Mouse (Mus musculus) heart, embryonic 14.5 days (tissue): Measurements from ENCODE around the gene Adck1. TPM values are rescaled to one million over a fixed set of nuclear protein-coding genes. Genes with fewer than 3 reads are reported as not detected.

Experiments
- ATAC-seq: fragments of 200-750 bp; cut with Nextera tagmentation; 2 replicates; pipeline ENCODE4 v1.8.0; 2017; ENCODE audit warnings: low read depth, moderate TSS enrichment; ENCODE audit not compliant: insufficient number of reproducible peaks, insufficient read depth, low FRiP score
- H3K27ac ChIP-seq, 2 experiments: fragments of 200-500 bp in 1 of 2; fragments of 300-500 bp in 1 of 2; sonication (generic) in 1 of 2; replicated peaks in 1 of 2; 2 replicates each; pipeline ENCODE4 v1.5.1; 2012 to 2014; ENCODE audit warnings: low read depth in 2 of 2, low read length in 2 of 2, control low read depth in 1 of 2, mild to moderate bottlenecking in 1 of 2, mixed read lengths in 1 of 2; ENCODE audit not compliant: control insufficient read depth in 1 of 2, insufficient read depth in 1 of 2
- H3K27me3 ChIP-seq: fragments of 300-500 bp; sonication (generic); 2 replicates; pipeline ENCODE4 v1.6.1; 2014; ENCODE audit warnings: mild to moderate bottlenecking, low read length, control low read depth; ENCODE audit not compliant: control insufficient read depth, insufficient read depth
- H3K36me3 ChIP-seq: fragments of 300-500 bp; sonication (generic); 2 replicates; pipeline ENCODE4 v1.6.1; 2014; ENCODE audit warnings: mild to moderate bottlenecking, control low read depth, low read length, mixed read lengths; ENCODE audit not compliant: control insufficient read depth, insufficient read depth
- H3K4me1 ChIP-seq, 2 experiments: fragments of 200-500 bp in 1 of 2; fragments of 300-500 bp in 1 of 2; sonication (generic) in 1 of 2; 2 replicates each; pipeline ENCODE4 v1.6.1; 2012 to 2014; ENCODE audit warnings: low read length in 2 of 2, control low read depth in 1 of 2, mixed read lengths in 1 of 2; ENCODE audit not compliant: control insufficient read depth in 2 of 2, insufficient read depth in 2 of 2
- H3K4me2 ChIP-seq: fragments of 300-500 bp; sonication (generic); 2 replicates; pipeline ENCODE4 v1.6.1; 2014; ENCODE audit warnings: mild to moderate bottlenecking, low read length
- H3K4me3 ChIP-seq, 2 experiments: fragments of 200-500 bp in 1 of 2; fragments of 300-500 bp in 1 of 2; sonication (generic) in 1 of 2; 2 replicates each; pipeline ENCODE4 v1.5.1; 2012 to 2014; ENCODE audit warnings: low read length in 2 of 2, mild to moderate bottlenecking in 2 of 2, control low read depth in 1 of 2, low read depth in 1 of 2, moderate library complexity in 1 of 2; ENCODE audit not compliant: control insufficient read depth in 1 of 2, insufficient read depth in 1 of 2
- H3K9ac ChIP-seq: fragments of 300-500 bp; sonication (generic); 2 replicates; pipeline ENCODE4 v1.6.1; 2014; ENCODE audit warnings: mild to moderate bottlenecking, low read length
- H3K9me3 ChIP-seq: fragments of 300-500 bp; sonication (generic); 2 replicates; pipeline ENCODE4 v1.6.1; 2016; ENCODE audit warnings: low read length, control low read depth; ENCODE audit not compliant: control insufficient read depth
- WGBS: fragments of 180-500 bp; shearing (Covaris S2); extraction: QIAGEN DNeasy Blood & Tissue Kit; methylation state at CpG from one replicate; pipeline ENCODE4 v1.1.7; 2014; 5-methylcytosine and 5-hydroxymethylcytosine counted together
- polyA plus RNA-seq: library from polyadenylated mRNA; unstranded; fragments of >200 nt; fragmentation: Nextera tagmentation; extraction: Ambion mirVana; gene quantifications from 2 replicates; pipeline ENCODE4 v1.2.1, GENCODE M21; 2014

Gene Adck1
- polyA plus RNA-seq, 1 experiment from 2014 or later, result 12.9 TPM

DNA sequence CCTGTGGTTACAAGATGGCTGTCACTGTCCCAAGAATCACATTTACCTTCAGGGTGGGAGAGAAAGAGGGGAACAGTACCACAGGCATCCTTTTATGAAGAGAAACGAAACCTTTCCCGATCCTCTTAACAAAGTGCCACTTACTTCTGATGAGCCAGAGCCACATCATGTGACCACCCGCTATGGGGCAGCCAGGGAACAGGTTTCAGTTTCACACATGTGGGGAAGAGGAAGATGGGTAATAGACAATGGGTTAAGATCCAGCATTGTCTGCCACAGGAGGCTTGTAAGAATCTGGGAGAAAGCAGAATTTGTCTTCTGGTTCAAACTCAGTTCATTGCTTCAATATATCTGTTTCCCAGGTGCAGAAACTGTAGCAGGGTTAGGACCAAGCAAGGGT is 85.1 kb downstream of the Adck1 start:
- 85% methylated on average over 3 of the region's 3 CpGs for WGBS
- ATAC-seq, result no peak
- Histone ChIP-seq H3K9me3 (no peaks in the 10 kb centered on the region), H3K27ac (no peak overlapping the region), H3K9ac (no peak overlapping the region), H3K4me2 (no peak overlapping the region), H3K4me1 (peaks cover 2 to 5% of the 10 kb centered on the region in 2 experiments; a peak in 1 of 4 replicates), H3K4me3 (no peak overlapping the region), H3K27me3 (no peaks in the 10 kb centered on the region), H3K36me3 (peaks cover 29% of the 10 kb centered on the region)

GRCm38 (mm10) chr12:88450658-88451563 is 90.6 kb downstream of the Adck1 start:
- Histone ChIP-seq H3K36me3 (peaks cover 19% of the 10 kb centered on the region), H3K27me3 (no peaks in the 10 kb centered on the region), H3K4me1 (peaks cover 3 to 8% of the 10 kb centered on the region in 2 experiments; a peak in 1 of 4 replicates), H3K4me2 (no peak overlapping the region), H3K9ac (no peak overlapping the region), H3K9me3 (no peaks in the 10 kb centered on the region), H3K4me3 (no peak overlapping the region), H3K27ac (no peak overlapping the region)
- 88% methylated on average over 4 of the region's 4 CpGs for WGBS
- no peak for ATAC-seq

- Histone ChIP-seq H3K9ac (no peak overlapping the region), H3K4me1 (peaks cover 3 to 8% of the 10 kb centered on the region in 2 experiments; a peak in 1 of 4 replicates), H3K27ac (no peak overlapping the region), H3K4me2 (no peak overlapping the region), H3K9me3 (no peaks in the 10 kb centered on the region), H3K27me3 (no peaks in the 10 kb centered on the region), H3K4me3 (no peak overlapping the region), H3K36me3 (peaks cover 17% of the 10 kb centered on the region; the same call in 1 of the 2 replicates)
- 59% methylated on average over 12 of the region's 12 CpGs for WGBS
- no peak for ATAC-seq
Observed at GRCm38 (mm10) chr12:88454701-88455410, 94.5 kb downstream of the Adck1 start.

DNA sequence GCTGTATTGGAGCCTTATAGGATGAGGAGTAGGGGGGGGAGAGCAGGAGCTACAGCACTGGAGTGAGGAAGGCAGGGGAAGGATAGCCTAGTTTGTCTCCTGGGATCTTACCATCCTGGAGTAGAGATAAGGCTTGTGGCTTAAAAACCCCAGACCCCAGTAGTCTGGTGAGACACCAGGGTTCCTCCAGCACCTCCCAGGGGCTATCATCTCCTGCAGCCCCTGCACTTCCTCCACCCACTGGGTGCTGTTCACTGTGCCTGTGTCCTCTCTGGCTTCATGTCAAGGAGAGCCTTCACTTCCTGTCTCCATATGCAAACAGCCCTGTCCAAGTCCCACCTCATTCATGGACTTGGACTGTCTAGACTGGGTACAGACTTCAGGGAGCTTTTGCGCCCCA is 96.7 kb downstream of the Adck1 start:
- ATAC-seq, result no peak
- Histone ChIP-seq H3K27ac (no peak overlapping the region), H3K9ac (no peak overlapping the region), H3K4me1 (peaks cover 3 to 8% of the 10 kb centered on the region in 2 experiments; a peak in 1 of 4 replicates), H3K4me3 (no peak overlapping the region), H3K9me3 (no peaks in the 10 kb centered on the region), H3K27me3 (no peaks in the 10 kb centered on the region), H3K36me3 (peaks cover 25% of the 10 kb centered on the region; the same call in 1 of the 2 replicates), H3K4me2 (no peak overlapping the region)
- WGBS, result 96% methylated on average over 1 of the region's 1 CpGs

DNA sequence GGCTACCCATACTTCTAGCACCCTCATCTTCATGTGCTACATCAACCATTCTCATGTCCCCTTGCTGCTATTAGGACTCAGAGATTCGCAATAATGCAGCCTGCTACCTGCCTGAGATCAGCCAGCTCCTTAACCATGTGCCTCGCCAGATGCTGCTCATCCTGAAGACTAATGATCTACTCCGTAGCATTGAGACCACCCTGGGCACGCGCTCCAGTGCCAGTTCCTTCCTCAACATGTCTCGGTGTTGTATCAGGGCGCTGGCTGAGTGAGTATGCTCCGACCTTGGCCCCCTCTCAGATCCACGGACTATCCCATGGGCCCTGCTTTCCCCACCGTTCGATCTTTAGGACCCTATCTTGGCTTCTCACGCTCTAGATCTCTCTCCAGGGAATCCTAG is 98.6 kb downstream of the Adck1 start:
- ATAC-seq, result no peak
- H3K36me3 ChIP-seq, result peaks cover 25% of the 10 kb centered on the region; the same call in 1 of the 2 replicates
- WGBS, result 88% methylated on average over 12 of the region's 12 CpGs
- no peaks in the 10 kb centered on the region for H3K27me3 ChIP-seq
- no peak overlapping the region for H3K4me2 ChIP-seq
- H3K4me3 ChIP-seq, result no peak overlapping the region
- H3K4me1 ChIP-seq, result peaks cover 3 to 8% of the 10 kb centered on the region in 2 experiments; a peak in 1 of 4 replicates
- no peaks in the 10 kb centered on the region for H3K9me3 ChIP-seq
- H3K9ac ChIP-seq, result no peak overlapping the region
- no peak overlapping the region for H3K27ac ChIP-seq

- 77% methylated on average over 1 of the region's 1 CpGs for WGBS
- no peak overlapping the region for H3K4me2 ChIP-seq
- H3K4me3 ChIP-seq, result no peak overlapping the region
- H3K4me1 ChIP-seq, result peaks cover 3 to 7% of the 10 kb centered on the region in 2 experiments; a peak in 1 of 4 replicates
- H3K27ac ChIP-seq, result no peak overlapping the region
- no peak for ATAC-seq
- no peaks in the 10 kb centered on the region for H3K27me3 ChIP-seq
- H3K9ac ChIP-seq, result no peak overlapping the region
- no peaks in the 10 kb centered on the region for H3K9me3 ChIP-seq
- peaks cover 25% of the 10 kb centered on the region; the same call in 1 of the 2 replicates for H3K36me3 ChIP-seq
Observed at GRCm38 (mm10) chr12:88459461-88459860, 99.1 kb downstream of the Adck1 start.

DNA sequence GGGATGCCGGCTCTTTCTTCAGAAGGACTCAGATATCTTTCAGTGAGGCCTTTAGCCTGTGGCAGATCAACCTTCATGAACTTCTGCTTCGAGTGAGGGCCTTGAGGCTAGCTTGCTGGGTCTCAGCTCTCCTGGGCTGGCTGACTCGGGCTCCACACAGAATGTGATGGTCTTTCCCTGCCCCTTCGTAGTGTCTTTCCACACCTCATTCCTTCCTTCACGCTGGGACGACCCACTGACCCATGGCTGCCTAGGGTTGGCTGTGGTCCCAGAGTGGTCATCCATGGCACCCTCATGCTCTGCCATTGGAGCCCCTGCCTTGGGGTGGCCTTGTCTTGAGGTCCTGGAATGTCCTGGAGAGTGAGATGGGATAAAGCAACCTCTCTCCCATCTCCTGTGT is 100.7 kb downstream of the Adck1 start:
- Histone ChIP-seq H3K4me1 (no peaks in the 10 kb centered on the region), H3K36me3 (peaks cover 20% of the 10 kb centered on the region; the same call in 1 of the 2 replicates), H3K4me3 (no peak overlapping the region), H3K9me3 (no peaks in the 10 kb centered on the region), H3K9ac (no peak overlapping the region), H3K27me3 (no peaks in the 10 kb centered on the region), H3K4me2 (no peak overlapping the region), H3K27ac (no peak overlapping the region)
- no peak for ATAC-seq
- WGBS, result 89% methylated on average over 6 of the region's 6 CpGs
